Mouse (Mus musculus): ENCODE measurements around the gene Vps26b.
A peak's percentile ranks its signal among the peaks of the same experiment; 100 is the strongest.

Vps26b gene

GRCm38 (mm10) chr9:27029828-27030762 is at the start of gene Vps26b, which contains the start of gene Ncapd3:
Gene Vps26b, minus strand, starts transcription at chr9:27030065.
Gene Ncapd3, plus strand, starts transcription at chr9:27030175.
- peak; percentile 91 for DNase-seq (ENCODE audit: extremely low read depth, low read depth)

- DNase-seq (ENCODE audit: extremely low read depth, low read depth), result no peak
Measured at GRCm38 (mm10) chr9:27075812-27076211, 45.9 kb upstream of the Vps26b start.

GRCm38 (mm10) chr9:27074677-27075076 is 44.8 kb upstream of the Vps26b start:
- peak; percentile 10 for DNase-seq (ENCODE audit: extremely low read depth, low read depth)

- no peak for DNase-seq (ENCODE audit: extremely low read depth, low read depth)
Measured at GRCm38 (mm10) chr9:27070895-27071294, 41.0 kb upstream of the Vps26b start.

- no peak for DNase-seq (ENCODE audit: extremely low read depth, low read depth)
Measured at GRCm38 (mm10) chr9:27058341-27058740, 28.5 kb upstream of the Vps26b start.

GRCm38 (mm10) chr9:27049492-27049891 is 19.6 kb upstream of the Vps26b start:
- no peak for DNase-seq (ENCODE audit: extremely low read depth, low read depth)

- DNase-seq (ENCODE audit: extremely low read depth, low read depth), result no peak
Measured at GRCm38 (mm10) chr9:27043892-27044291, 14.0 kb upstream of the Vps26b start.

GRCm38 (mm10) chr9:27030763-27031100 is 867 bp upstream of the Vps26b start:
- DNase-seq (ENCODE audit: extremely low read depth, low read depth), result no peak

- DNase-seq (ENCODE audit: extremely low read depth, low read depth), result peak; percentile 27
Measured at GRCm38 (mm10) chr9:27029022-27029827, 640 bp downstream of the Vps26b start.

- DNase-seq (ENCODE audit: extremely low read depth, low read depth), result peak; percentile 53
Measured at GRCm38 (mm10) chr9:27026708-27027107, 3.2 kb downstream of the Vps26b start.

GRCm38 (mm10) chr9:27023681-27024080 is 6.2 kb downstream of the Vps26b start:
- DNase-seq (ENCODE audit: extremely low read depth, low read depth), result peak; percentile 89

GRCm38 (mm10) chr9:27018961-27019360 is 10.9 kb downstream of the Vps26b start:
- no peak for DNase-seq (ENCODE audit: extremely low read depth, low read depth)

GRCm38 (mm10) chr9:27011572-27011971 is 18.3 kb downstream of the Vps26b start:
- no peak for DNase-seq (ENCODE audit: extremely low read depth, low read depth)

GRCm38 (mm10) chr9:27009231-27009630 is 20.6 kb downstream of the Vps26b start:
- DNase-seq (ENCODE audit: extremely low read depth, low read depth), result no peak

GRCm38 (mm10) chr9:27006866-27007265 is 23.0 kb downstream of the Vps26b start:
- DNase-seq (ENCODE audit: extremely low read depth, low read depth), result no peak

GRCm38 (mm10) chr9:27005933-27006332 is 23.9 kb downstream of the Vps26b start:
- DNase-seq (ENCODE audit: extremely low read depth, low read depth), result no peak

GRCm38 (mm10) chr9:27005231-27005630 is 24.6 kb downstream of the Vps26b start:
- no peak for DNase-seq (ENCODE audit: extremely low read depth, low read depth)

- peak; percentile 98 for DNase-seq (ENCODE audit: extremely low read depth, low read depth)
Measured at GRCm38 (mm10) chr9:26999461-27000395, 30.1 kb downstream of the Vps26b start, which contains the start of the genes Acad8 and Thyn1. Gene Acad8, minus strand, starts transcription at chr9:26999566. Gene Thyn1, plus strand, starts transcription at chr9:26999710.

- DNase-seq (ENCODE audit: extremely low read depth, low read depth), result no peak
Measured at GRCm38 (mm10) chr9:26998669-26999460, 31.0 kb downstream of the Vps26b start.

- DNase-seq (ENCODE audit: extremely low read depth, low read depth), result no peak
Measured at GRCm38 (mm10) chr9:26997501-26997900, 32.4 kb downstream of the Vps26b start.

Measured in MEL-GATA-1-ER (cell line).